Mouse (Mus musculus) MEL (cell line): ENCODE results near the gene Gpr161. TPM values are rescaled to one million over a fixed set of nuclear protein-coding genes. Genes with fewer than 3 reads are reported as not detected.

Source experiments
- DNase-seq: peaks from one replicate; pipeline ENCODE4 v3.0.0; 2011; ENCODE audit warnings: low read depth, low spot score
- H3K27ac ChIP-seq: 2 replicates; pipeline ENCODE4 v1.5.1; 2012; ENCODE audit warnings: low read depth, mild to moderate bottlenecking, control low read depth, low read length, moderate library complexity; ENCODE audit not compliant: control insufficient read depth
- H3K27me3 ChIP-seq, 2 experiments: fragments of 150-350 bp in 1 of 2; sonication (generic) in 1 of 2; 2 replicates each; pipeline ENCODE4 v1.6.1; 2012; ENCODE audit warnings: low read length in 2 of 2, mild to moderate bottlenecking in 2 of 2, improper control_type of control experiment in 1 of 2, moderate library complexity in 1 of 2; ENCODE audit not compliant: insufficient read depth in 2 of 2, control insufficient read depth in 1 of 2
- H3K36me3 ChIP-seq, 2 experiments: 2 replicates each; pipeline ENCODE4 v1.6.1; 2012 to 2014; ENCODE audit warnings: low read length in 2 of 2, improper control_type of control experiment in 1 of 2, inconsistent platforms in 1 of 2, mild to moderate bottlenecking in 1 of 2; ENCODE audit not compliant: insufficient read depth in 2 of 2, control insufficient read depth in 1 of 2
- H3K4me1 ChIP-seq, 2 experiments: fragments of 150-350 bp in 1 of 2; sonication (generic) in 1 of 2; 2 replicates each; pipeline ENCODE4 v1.6.1; 2012; ENCODE audit warnings: low read length in 2 of 2, improper control_type of control experiment in 1 of 2, mild to moderate bottlenecking in 1 of 2; ENCODE audit not compliant: insufficient read depth in 2 of 2, control insufficient read depth in 1 of 2
- H3K4me3 ChIP-seq, 2 experiments: fragments of 150-350 bp in 1 of 2; sonication (generic) in 1 of 2; 2 replicates each; pipeline ENCODE4 v1.5.1; 2012; ENCODE audit warnings: low read depth in 2 of 2, low read length in 2 of 2, mild to moderate bottlenecking in 2 of 2, moderate library complexity in 2 of 2, control low read depth in 1 of 2, improper control_type of control experiment in 1 of 2; ENCODE audit not compliant: control insufficient read depth in 1 of 2, insufficient read depth in 1 of 2
- H3K79me2 ChIP-seq: 2 replicates; pipeline ENCODE4 v1.6.1; 2012; ENCODE audit warnings: mild to moderate bottlenecking, low read length, moderate library complexity; ENCODE audit not compliant: control insufficient read depth, poor library complexity, insufficient read depth
- H3K9ac ChIP-seq: 2 replicates; pipeline ENCODE4 v1.6.1; 2012; ENCODE audit warnings: low read depth, mild to moderate bottlenecking, control low read depth, low read length, moderate library complexity; ENCODE audit not compliant: control insufficient read depth, poor library complexity, severe bottlenecking
- H3K9me3 ChIP-seq: fragments of 150-350 bp; sonication (generic); replicated peaks from 2 replicates; pipeline ENCODE4 v1.6.1; 2012; ENCODE audit warnings: mild to moderate bottlenecking, low read length, improper control_type of control experiment, moderate library complexity; ENCODE audit not compliant: insufficient read depth
- CTCF ChIP-seq, 3 experiments: IDR thresholded peaks in 2 of 3; conservative IDR thresholded peaks in 1 of 3; 2 replicates each; pipeline ENCODE4 v1.5.1; 2011 to 2012; ENCODE audit warnings: low read length in 3 of 3, low read depth in 2 of 3, mild to moderate bottlenecking in 2 of 3, improper control_type of control experiment in 1 of 3, inconsistent platforms in 1 of 3, mixed read lengths in 1 of 3, moderate library complexity in 1 of 3; ENCODE audit not compliant: control insufficient read depth in 1 of 3, insufficient read depth in 1 of 3, poor library complexity in 1 of 3, severe bottlenecking in 1 of 3
- ELF1 ChIP-seq: IDR thresholded peaks from 2 replicates; pipeline ENCODE4 v1.6.1; 2014; ENCODE audit warnings: low read depth, mild to moderate bottlenecking, inconsistent platforms, low read length, improper control_type of control experiment, moderate library complexity
- ETS1 ChIP-seq: IDR thresholded peaks from 2 replicates; pipeline ENCODE4 v1.6.1; 2012; ENCODE audit warnings: low read depth, mild to moderate bottlenecking, inconsistent platforms, low read length, improper control_type of control experiment, moderate library complexity
- HCFC1 ChIP-seq: IDR thresholded peaks from 2 replicates; pipeline ENCODE4 v1.6.1; 2012; ENCODE audit warnings: low read depth, mild to moderate bottlenecking, inconsistent platforms, low read length, improper control_type of control experiment, moderate library complexity
- JUND ChIP-seq: IDR thresholded peaks from 2 replicates; pipeline ENCODE4 v1.6.1; 2011; ENCODE audit warnings: low read depth, mild to moderate bottlenecking, improper control_type of control experiment, low read length
- MAZ ChIP-seq: IDR thresholded peaks from 2 replicates; pipeline ENCODE4 v1.6.1; 2012; ENCODE audit warnings: low read depth, mild to moderate bottlenecking, inconsistent platforms, low read length, improper control_type of control experiment
- MXI1 ChIP-seq: IDR thresholded peaks from 2 replicates; pipeline ENCODE4 v1.6.1; 2011; ENCODE audit warnings: mild to moderate bottlenecking, low read depth, low read length, improper control_type of control experiment
- MYC ChIP-seq: IDR thresholded peaks from 2 replicates; pipeline ENCODE4 v1.6.1; 2011; ENCODE audit warnings: low read depth, mild to moderate bottlenecking, low read length, improper control_type of control experiment, moderate library complexity
- POLR2A ChIP-seq, 2 experiments: IDR thresholded peaks; 2 replicates each; pipeline ENCODE4 v1.6.1; 2011 to 2012; ENCODE audit warnings: low read length in 2 of 2, mild to moderate bottlenecking in 2 of 2, control low read depth in 1 of 2, improper control_type of control experiment in 1 of 2, low read depth in 1 of 2, moderate library complexity in 1 of 2; ENCODE audit not compliant: control insufficient read depth in 1 of 2, insufficient read depth in 1 of 2, poor library complexity in 1 of 2
- POLR2AphosphoS5 ChIP-seq: IDR thresholded peaks from 2 replicates; pipeline ENCODE4 v1.6.1; 2012; ENCODE audit warnings: low read depth, borderline replicate concordance, mild to moderate bottlenecking, inconsistent platforms, low read length, moderate library complexity, mixed read lengths
- UBTF ChIP-seq: IDR thresholded peaks from 2 replicates; pipeline ENCODE4 v1.6.1; 2012; ENCODE audit warnings: low read depth, mild to moderate bottlenecking, inconsistent platforms, low read length, improper control_type of control experiment, moderate library complexity, borderline replicate concordance; ENCODE audit not compliant: insufficient read depth
- USF1 ChIP-seq: IDR thresholded peaks from 2 replicates; pipeline ENCODE4 v1.6.1; 2014; ENCODE audit warnings: low read depth, mild to moderate bottlenecking, inconsistent platforms, low read length, improper control_type of control experiment, moderate library complexity
- USF2 ChIP-seq, 2 experiments: IDR thresholded peaks; 2 replicates each; pipeline ENCODE4 v1.6.1; 2011 to 2012; ENCODE audit warnings: improper control_type of control experiment in 2 of 2, low read length in 2 of 2, borderline replicate concordance in 1 of 2, inconsistent platforms in 1 of 2, low read depth in 1 of 2, mild to moderate bottlenecking in 1 of 2; ENCODE audit not compliant: insufficient read depth in 1 of 2
- ZC3H11A ChIP-seq: IDR thresholded peaks from 2 replicates; pipeline ENCODE4 v1.6.1; 2012; ENCODE audit warnings: low read depth, mild to moderate bottlenecking, inconsistent platforms, low read length, improper control_type of control experiment
- ZMIZ1 ChIP-seq: IDR thresholded peaks from 2 replicates; pipeline ENCODE4 v1.6.1; 2012; ENCODE audit warnings: low read depth, mild to moderate bottlenecking, inconsistent platforms, low read length, improper control_type of control experiment, moderate library complexity
- polyA plus RNA-seq, 2 experiments: library from polyadenylated mRNA; stranded (reverse) in 1 of 2; unstranded in 1 of 2; fragments of >175 nt in 1 of 2; fragments of >200 nt in 1 of 2; gene quantifications; 2 replicates each; pipeline versions ENCODE4 v1.2.1 to v1.2.4; 2012; ENCODE audit warnings: low replicate concordance in 2 of 2, low read depth in 1 of 2; ENCODE audit not compliant: insufficient read length in 2 of 2, insufficient read depth in 1 of 2, missing spikeins in 1 of 2
- total RNA-seq: library from RNA; depleted of rRNA; stranded (reverse); fragments of 300-350 nt; gene quantifications from 2 replicates; pipeline ENCODE4 v1.2.3, GENCODE M21; 2012

Gpr161 gene
- total and polyA plus RNA-seq, 3 experiments: 0.08 to 0.97 TPM; not detected in 1

- H3K9ac ChIP-seq: no peak overlapping the region
- peaks cover 8 to 17% of the 10 kb centered on the region in 2 experiments for H3K27me3 ChIP-seq
- no peaks in the 10 kb centered on the region for H3K9me3 ChIP-seq
These were observed 14.8 kb upstream of the Gpr161 start for GRCm38 (mm10) chr1:165280741-165281140.

GRCm38 (mm10) chr1:165281351-165282221, 14.0 kb upstream of the Gpr161 start:
- no peaks in the 10 kb centered on the region for H3K79me2 ChIP-seq
- peaks cover 8 to 17% of the 10 kb centered on the region in 2 experiments for H3K27me3 ChIP-seq
- no peak overlapping the region for H3K27ac ChIP-seq
- peaks cover 0 to 6% of the 10 kb centered on the region in 2 experiments; a peak in 1 of 4 replicates for H3K4me1 ChIP-seq
- TF ChIP-seq CTCF (IDR thresholded peaks at IDR 0.05 in 2 of 3, conservative IDR thresholded peaks at IDR 0.05 in 1 of 3; ENCODE audit: control insufficient read depth in 1 of 3, insufficient read depth in 1 of 3, low read depth in 2 of 3, low read length in 3 of 3, poor library complexity in 1 of 3, severe bottlenecking in 1 of 3) (no peak), USF2 (IDR thresholded peaks at IDR 0.05; ENCODE audit: borderline replicate concordance in 1 of 2, insufficient read depth in 1 of 2, low read depth in 1 of 2, low read length in 2 of 2) (no peak), HCFC1 (no peak), JUND (no peak), UBTF (0 out of 2 replicates have a peak, but pooled peaks have one; percentile 60)
- H3K9ac ChIP-seq: peak overlapping the region; percentile 45; the same call in 1 of the 2 replicates
- DNase-seq: peak; percentile 41
- no peaks in the 10 kb centered on the region for H3K9me3 ChIP-seq
- H3K4me3 ChIP-seq: peak overlapping the region in 1 of 2 experiments; percentile 47; a peak in 2 of 4 replicates
- H3K36me3 ChIP-seq: no peaks in the 10 kb centered on the region

More at GRCm38 (mm10) chr1:165280741-165281140, 14.8 kb upstream of the Gpr161 start:
- no peak overlapping the region for H3K4me3 ChIP-seq
- H3K27ac ChIP-seq: no peak overlapping the region
- DNase-seq: no peak
- H3K4me1 ChIP-seq: peaks cover 0 to 6% of the 10 kb centered on the region in 2 experiments; a peak in 1 of 4 replicates
- H3K36me3 ChIP-seq: no peaks in the 10 kb centered on the region
- TF ChIP-seq ZC3H11A: no peak
- no peak for TF ChIP-seq POLR2A (IDR thresholded peaks at IDR 0.05; ENCODE audit: control insufficient read depth in 1 of 2, insufficient read depth in 1 of 2, low read depth in 1 of 2, low read length in 2 of 2, poor library complexity in 1 of 2)
- no peak for TF ChIP-seq ELF1
- TF ChIP-seq POLR2AphosphoS5: no peak
- no peak for TF ChIP-seq JUND
- no peak for TF ChIP-seq USF1
- TF ChIP-seq UBTF: no peak
- TF ChIP-seq ETS1: no peak
- no peak for TF ChIP-seq MYC
- TF ChIP-seq MAZ: no peak
- TF ChIP-seq ZMIZ1: no peak
- TF ChIP-seq MXI1: no peak
- H3K79me2 ChIP-seq: no peaks in the 10 kb centered on the region
